Mouse (Mus musculus) testis, adult 2 months (tissue): ENCODE measurements around the gene B230104I21Rik.

Experiments used
- CTCF ChIP-seq: fragments of 200-500 bp; IDR thresholded peaks from 2 replicates; pipeline ENCODE4 v1.5.1; 2012; ENCODE audit warnings: low read depth, mild to moderate bottlenecking, inconsistent platforms, low read length, moderate library complexity; ENCODE audit not compliant: control insufficient read depth, insufficient read depth, insufficient replicate concordance
- POLR2A ChIP-seq: fragments of 200-500 bp; IDR thresholded peaks from 2 replicates; pipeline ENCODE4 v1.6.1; 2012; ENCODE audit warnings: low read depth, mild to moderate bottlenecking, inconsistent platforms, low read length, moderate library complexity; ENCODE audit not compliant: control insufficient read depth

- TF ChIP-seq CTCF (no peak), POLR2A (no peak)
Observed at GRCm38 (mm10) chr4:154325410-154325809, 10.5 kb upstream of the B230104I21Rik start.
